Mouse (Mus musculus) ES-E14 (cell line): ENCODE data around the gene Vps13d. TPM values are rescaled to one million over a fixed set of nuclear protein-coding genes. Genes with fewer than 3 reads are reported as not detected.

Experiments
- DNase-seq: peaks from one replicate; pipeline ENCODE4 v3.0.0-alpha.2; 2013; ENCODE audit warnings: low read depth, low spot score
- H3K27ac ChIP-seq: 2 replicates; pipeline ENCODE4 v1.5.1; 2012; ENCODE audit warnings: low read depth, mild to moderate bottlenecking, low read length, moderate library complexity, mixed read lengths; ENCODE audit not compliant: poor library complexity, insufficient read depth, severe bottlenecking
- H3K36me3 ChIP-seq: 2 replicates; pipeline ENCODE4 v1.6.1; 2012; ENCODE audit warnings: mild to moderate bottlenecking, low read length, moderate library complexity, mixed read lengths; ENCODE audit not compliant: control insufficient read depth, poor library complexity, insufficient read depth, severe bottlenecking
- H3K4me1 ChIP-seq, 2 experiments: fragments of 150-350 bp in 1 of 2; sonication (generic) in 1 of 2; 2 replicates each; pipeline ENCODE4 v1.6.1; 2012; ENCODE audit warnings: low read length in 2 of 2, mild to moderate bottlenecking in 1 of 2, mixed read lengths in 1 of 2; ENCODE audit not compliant: control insufficient read depth in 2 of 2, insufficient read depth in 2 of 2, poor library complexity in 1 of 2
- H3K4me3 ChIP-seq, 2 experiments: fragments of 150-350 bp in 1 of 2; sonication (generic) in 1 of 2; 2 replicates each; pipeline ENCODE4 v1.5.1; 2012; ENCODE audit warnings: low read length in 2 of 2, low read depth in 1 of 2, mild to moderate bottlenecking in 1 of 2, mixed read lengths in 1 of 2; ENCODE audit not compliant: insufficient read depth in 1 of 2, poor library complexity in 1 of 2, severe bottlenecking in 1 of 2
- H3K9ac ChIP-seq: 2 replicates; pipeline ENCODE4 v1.6.1; 2012; ENCODE audit warnings: low read depth, mild to moderate bottlenecking, low read length, mixed read lengths; ENCODE audit not compliant: poor library complexity, insufficient read depth, severe bottlenecking
- H3K9me3 ChIP-seq: fragments of 150-350 bp; sonication (generic); 2 replicates; pipeline ENCODE4 v1.6.1; 2012; ENCODE audit warnings: low read depth, mild to moderate bottlenecking, low read length; ENCODE audit not compliant: control insufficient read depth, insufficient read depth
- CHD2 ChIP-seq: IDR thresholded peaks from 2 replicates; pipeline ENCODE4 v1.6.1; 2014; ENCODE audit warnings: mild to moderate bottlenecking, low read depth, low read length, inconsistent platforms
- HCFC1 ChIP-seq: IDR thresholded peaks from 2 replicates; pipeline ENCODE4 v1.6.1; 2012; ENCODE audit warnings: low read length, inconsistent platforms, borderline replicate concordance; ENCODE audit not compliant: insufficient read depth
- MAFK ChIP-seq: IDR thresholded peaks from 2 replicates; pipeline ENCODE4 v1.6.1; 2014; ENCODE audit warnings: mild to moderate bottlenecking, low read depth, low read length, inconsistent platforms; ENCODE audit not compliant: insufficient read depth
- ZC3H11A ChIP-seq: IDR thresholded peaks from 2 replicates; pipeline ENCODE4 v1.6.1; 2012; ENCODE audit warnings: low read depth, mild to moderate bottlenecking, inconsistent platforms, low read length, borderline replicate concordance
- ZNF384 ChIP-seq: IDR thresholded peaks from 2 replicates; pipeline ENCODE4 v1.6.1; 2012; ENCODE audit warnings: low read depth, low read length, inconsistent platforms
- in situ Hi-C, 2 experiments: fragments of 600-800 bp; cut with MboI; formaldehyde crosslinking; loops; one replicate each; pipeline ENCODE4 v1.15.1; 2025; ENCODE audit warnings: low sequenced_read_pairs in 2 of 2, inconsistent platforms in 1 of 2; ENCODE audit not compliant: unreplicated experiment in 2 of 2
- total RNA-seq: library from RNA; depleted of rRNA; stranded (reverse); fragments of 300-350 nt; gene quantifications from 2 replicates; pipeline ENCODE4 v1.2.3, GENCODE M21; 2012

Vps13d gene
- total RNA-seq, 1 experiment: 15.3 TPM

- no peak overlapping the region for H3K9ac ChIP-seq
- peaks cover 0 to 5% of the 10 kb centered on the region in 2 experiments; a peak in 1 of 4 replicates for H3K4me1 ChIP-seq
- no peaks in the 10 kb centered on the region for H3K9me3 ChIP-seq
- DNase-seq: no peak
- H3K36me3 ChIP-seq: peaks cover 2% of the 10 kb centered on the region; the same call in 1 of the 2 replicates
- no peak overlapping the region for H3K27ac ChIP-seq
- H3K4me3 ChIP-seq: no peak overlapping the region
- in situ Hi-C loops: no loop called here
- TF ChIP-seq HCFC1 (no peak), ZC3H11A (no peak), ZNF384 (no peak), MAFK (no peak), CHD2 (no peak)
Observed at GRCm38 (mm10) chr4:144980811-144981551, 213.8 kb downstream of the Vps13d start.

DNA sequence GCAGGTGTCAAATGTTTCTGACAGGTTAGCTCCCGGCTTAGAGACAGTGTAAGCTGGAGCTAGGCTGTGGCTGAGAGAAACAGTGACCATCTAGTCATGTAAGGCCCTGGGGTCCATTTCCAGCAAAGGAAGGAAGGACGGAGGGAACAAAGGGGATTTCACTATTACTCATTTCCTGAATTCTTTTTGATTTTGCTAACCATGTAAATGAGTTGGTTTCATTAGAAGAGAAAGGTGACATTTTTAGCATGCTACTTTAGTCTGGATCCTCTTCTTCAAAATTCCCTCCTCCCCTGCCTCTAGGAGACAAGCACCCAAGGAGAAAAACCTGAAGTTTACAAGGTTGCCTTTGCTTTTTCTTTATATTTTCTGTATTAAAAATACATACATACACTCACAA is 214.7 kb downstream of the Vps13d start:
- Histone ChIP-seq H3K4me3 (no peak overlapping the region), H3K9ac (no peak overlapping the region), H3K4me1 (peaks cover 0 to 5% of the 10 kb centered on the region in 2 experiments; a peak in 1 of 4 replicates), H3K9me3 (no peaks in the 10 kb centered on the region), H3K27ac (no peak overlapping the region), H3K36me3 (peaks cover 2% of the 10 kb centered on the region; the same call in 1 of the 2 replicates)
- no peak for DNase-seq
- in situ Hi-C loops: no loop called here
- TF ChIP-seq HCFC1 (no peak), CHD2 (no peak), MAFK (no peak), ZNF384 (no peak), ZC3H11A (no peak)

- H3K4me1 ChIP-seq: peaks cover 0 to 5% of the 10 kb centered on the region in 2 experiments; a peak in 1 of 4 replicates
- no peak overlapping the region for H3K4me3 ChIP-seq
- no peak overlapping the region for H3K9ac ChIP-seq
- DNase-seq: no peak
- H3K36me3 ChIP-seq: no peaks in the 10 kb centered on the region
- H3K9me3 ChIP-seq: no peaks in the 10 kb centered on the region
- no peak overlapping the region for H3K27ac ChIP-seq
- TF ChIP-seq MAFK: no peak
- no peak for TF ChIP-seq ZC3H11A
- no peak for TF ChIP-seq ZNF384
- TF ChIP-seq CHD2: no peak
- TF ChIP-seq HCFC1: no peak
- in situ Hi-C loops: no loop called here
Observed at GRCm38 (mm10) chr4:144978039-144978438, 216.8 kb downstream of the Vps13d start.

- H3K4me3 ChIP-seq: no peak overlapping the region
- no peak overlapping the region for H3K27ac ChIP-seq
- DNase-seq: no peak
- TF ChIP-seq ZNF384 (no peak), CHD2 (no peak), ZC3H11A (no peak), HCFC1 (no peak), MAFK (no peak)
- H3K9ac ChIP-seq: no peak overlapping the region
- no peaks in the 10 kb centered on the region for H3K36me3 ChIP-seq
- peaks cover 0 to 5% of the 10 kb centered on the region in 2 experiments; a peak in 1 of 4 replicates for H3K4me1 ChIP-seq
- in situ Hi-C loops: no loop called here
- no peaks in the 10 kb centered on the region for H3K9me3 ChIP-seq
Observed at GRCm38 (mm10) chr4:144977057-144977456, 217.7 kb downstream of the Vps13d start.
